Mouse (Mus musculus): ENCODE results near the gene Lrrc47. TPM values are rescaled to one million over a fixed set of nuclear protein-coding genes. Genes with fewer than 3 reads are reported as not detected.

Lrrc47 gene
- total RNA-seq (2012; rRNA removed) (35.0 and 40.1 TPM in 2 replicates), total RNA-seq (2014; rRNA removed) (16.3 and 16.7 TPM in 2 replicates), polyA plus RNA-seq (2012; ENCODE audit: insufficient read length, low read depth) (96.6 and 98.0 TPM in 2 replicates)

DNA sequence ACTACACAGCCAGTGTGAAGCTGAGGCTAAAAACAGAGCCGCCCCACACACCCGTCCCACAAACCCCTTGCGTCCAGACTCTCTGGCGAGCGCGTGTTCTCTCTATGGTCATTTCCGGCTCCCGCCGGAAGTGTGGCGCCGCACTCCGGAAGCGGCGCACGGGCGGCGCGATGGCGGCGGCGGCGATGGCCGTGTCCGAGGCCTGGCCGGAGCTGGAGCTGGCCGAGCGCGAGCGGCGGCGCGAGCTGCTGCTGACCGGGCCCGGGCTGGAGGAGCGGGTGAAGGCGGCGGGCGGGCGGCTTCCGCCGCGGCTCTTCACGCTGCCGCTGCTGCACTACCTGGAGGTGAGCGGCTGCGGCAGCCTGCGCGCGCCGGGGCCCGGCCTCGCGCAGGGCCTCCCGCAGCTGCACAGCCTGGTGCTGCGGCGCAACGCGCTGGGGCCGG is at the start of gene Lrrc47:
Gene Lrrc47, plus strand, starts transcription at position 86 of the 444 bp plus-strand sequence.
- H3K9me3 ChIP-seq (replicated peaks; ENCODE audit: low read length) = no peaks in the 10 kb centered on the region
- peak within 1 kb of the TSS; percentile 85 for H3K4me2 ChIP-seq (ENCODE audit: insufficient read depth, low read depth, poor library complexity, severe bottlenecking)
- in situ Hi-C loops (cut with MboI; ENCODE audit: low pct_ligation_motif_present, low pct_unique_long_range_greater_than_20kb, low sequenced_read_pairs) (no loop called here), dilution Hi-C loops (cut with MboI; ENCODE audit: extremely low pct_ligation_motif_present, extremely low pct_unique_long_range_greater_than_20kb, low sequenced_read_pairs) (no loop called here)
- peaks cover 11 to 28% of the 10 kb centered on the region in 2 experiments for H3K4me1 ChIP-seq (ENCODE audit: control insufficient read depth in 1 of 2, insufficient read depth in 2 of 2)
- no peaks in the 10 kb centered on the region for H3K27me3 ChIP-seq (replicated peaks)
- DNase-seq (ENCODE audit: extremely low read depth) = peak; percentile 81
- peak within 1 kb of the TSS; percentile 13; the same call in 1 of the 2 replicates for H3K27ac ChIP-seq (ENCODE audit: insufficient read depth, low read depth)
- H3K36me3 ChIP-seq (replicated peaks in 1 of 2; ENCODE audit: control insufficient read depth in 1 of 2, insufficient read depth in 1 of 2, low read length in 1 of 2) = peaks cover 37 to 51% of the 10 kb centered on the region in 2 experiments
- H3K9ac ChIP-seq (ENCODE audit: insufficient read depth, low read depth) = peak within 1 kb of the TSS; percentile 80
- H3K79me2 ChIP-seq (replicated peaks; ENCODE audit: control insufficient read depth, extremely low read depth, insufficient read depth, poor library complexity, severe bottlenecking) = peaks cover 40% of the 10 kb centered on the region
- TF ChIP-seq MEF2A (IDR thresholded peaks at IDR 0.05; ENCODE audit: borderline replicate concordance, low read depth, low read length) (peak; percentile 62; the same call in 1 of the 2 replicates), GABPA (IDR thresholded peaks at IDR 0.05; ENCODE audit: insufficient replicate concordance, low read depth, low read length) (peak; percentile 65; the same call in 1 of the 2 replicates), SMC3 (IDR thresholded peaks at IDR 0.05; ENCODE audit: low read depth, low read length) (no peak), NRF1 (IDR thresholded peaks at IDR 0.05; ENCODE audit: low read depth, low read length) (peak; percentile 68), MXI1 (IDR thresholded peaks at IDR 0.05; ENCODE audit: low read depth, low read length) (peak; percentile 87), ZKSCAN1 (IDR thresholded peaks at IDR 0.05; ENCODE audit: borderline replicate concordance, low read depth, low read length) (no peak), ELF1 (IDR thresholded peaks at IDR 0.05; ENCODE audit: low read depth, low read length) (peak; percentile 95), KAT2A (IDR thresholded peaks at IDR 0.05; ENCODE audit: insufficient replicate concordance, low read length) (peak; percentile 92; the same call in 1 of the 2 replicates), BHLHE40 (IDR thresholded peaks at IDR 0.05; ENCODE audit: low read depth, low read length) (peak; percentile 69), POLR2AphosphoS2 (IDR thresholded peaks at IDR 0.05; ENCODE audit: low read depth, low read length) (peak; percentile 81; the same call in 1 of the 2 replicates), UBTF (IDR thresholded peaks at IDR 0.05; ENCODE audit: low read depth, low read length) (no peak), PAX5 (IDR thresholded peaks at IDR 0.05; ENCODE audit: low read length) (no peak), MAFK (IDR thresholded peaks at IDR 0.05; ENCODE audit: insufficient replicate concordance, low read length) (no peak), IRF4 (IDR thresholded peaks at IDR 0.05; ENCODE audit: low read depth, low read length) (peak; percentile 38; the same call in 1 of the 2 replicates), JUND (conservative IDR thresholded peaks at IDR 0.05; ENCODE audit: low read depth, low read length) (no peak), CTCF (conservative IDR thresholded peaks at IDR 0.05 in 1 of 2, IDR thresholded peaks at IDR 0.05 in 1 of 2; ENCODE audit: low read depth in 2 of 2, low read length in 2 of 2) (no peak), MYC (IDR thresholded peaks at IDR 0.05; ENCODE audit: low read depth, low read length) (peak; percentile 84; the same call in 1 of the 2 replicates), MAX (IDR thresholded peaks at IDR 0.05; ENCODE audit: low read length) (peak; percentile 75), USF1 (IDR thresholded peaks at IDR 0.05; ENCODE audit: low read depth, low read length) (no peak), TBP (conservative IDR thresholded peaks at IDR 0.05; ENCODE audit: low read depth, low read length) (no peak; the same call in 1 of the 2 replicates), POLR2A (IDR thresholded peaks at IDR 0.05; ENCODE audit: low read depth, low read length) (peak; percentile 92), EP300 (IDR thresholded peaks at IDR 0.05; ENCODE audit: low read length) (no peak), ZNF384 (IDR thresholded peaks at IDR 0.05; ENCODE audit: low read depth, low read length) (no peak), MAZ (IDR thresholded peaks at IDR 0.05; ENCODE audit: low read depth, low read length) (no peak), TCF12 (IDR thresholded peaks at IDR 0.05; ENCODE audit: low read depth, low read length) (peak; percentile 94), JUN (IDR thresholded peaks at IDR 0.05; ENCODE audit: insufficient read depth, low read depth, low read length) (no peak), SIN3A (IDR thresholded peaks at IDR 0.05; ENCODE audit: low read length) (peak; percentile 90), HCFC1 (IDR thresholded peaks at IDR 0.05; ENCODE audit: low read depth, low read length) (peak; percentile 91), RCOR1 (conservative IDR thresholded peaks at IDR 0.05; ENCODE audit: low read depth, low read length) (0 out of 2 replicates have a peak, but pooled peaks have one; percentile 64), USF2 (conservative IDR thresholded peaks at IDR 0.05; ENCODE audit: low read depth, low read length) (no peak), NELFE (IDR thresholded peaks at IDR 0.05; ENCODE audit: low read depth, low read length) (peak; percentile 78), ZMIZ1 (IDR thresholded peaks at IDR 0.05; ENCODE audit: low read depth, low read length) (peak; percentile 51; the same call in 1 of the 2 replicates), E2F4 (IDR thresholded peaks at IDR 0.05; ENCODE audit: insufficient replicate concordance, low read depth, low read length) (no peak), CHD2 (IDR thresholded peaks at IDR 0.05; ENCODE audit: low read length) (no peak), RAD21 (IDR thresholded peaks at IDR 0.05; ENCODE audit: low read depth, low read length) (no peak)
- H3K4me3 ChIP-seq (replicated peaks in 1 of 3; ENCODE audit: low read depth in 2 of 3, low read length in 2 of 3, poor library complexity in 1 of 3) = peak within 1 kb of the TSS; percentile 84 to 100 (median 98)
